Mouse (Mus musculus) E14TG2a.4 (cell line): ENCODE data around the gene Col9a1.

Source experiments
- H3K27me3 ChIP-seq: 2 replicates; pipeline ENCODE4 v1.6.1; 2014; ENCODE audit warnings: low read length, control low read depth; ENCODE audit not compliant: insufficient read depth
- H3K36me3 ChIP-seq: 2 replicates; pipeline ENCODE4 v1.6.1; 2014; ENCODE audit warnings: low read length, control low read depth; ENCODE audit not compliant: insufficient read depth
- H3K4me1 ChIP-seq: replicated peaks from 2 replicates; pipeline ENCODE4 v1.6.1; 2014; ENCODE audit warnings: low read depth, low read length, control low read depth
- H3K4me3 ChIP-seq: replicated peaks from 2 replicates; pipeline ENCODE4 v1.5.1; 2014; ENCODE audit warnings: mild to moderate bottlenecking, low read length
- H3K9me3 ChIP-seq: 2 replicates; pipeline ENCODE4 v1.6.1; 2014; ENCODE audit warnings: low read length, control low read depth
- CTCF ChIP-seq: conservative IDR thresholded peaks from 2 replicates; pipeline ENCODE4 v1.5.1; 2014; ENCODE audit warnings: low read length
- NANOG ChIP-seq: IDR thresholded peaks from 2 replicates; pipeline ENCODE4 v1.6.1; 2014; ENCODE audit warnings: borderline replicate concordance, low read length, mixed read lengths
- POU5F1 ChIP-seq: IDR thresholded peaks from 2 replicates; pipeline ENCODE4 v1.6.1; 2014; ENCODE audit warnings: low read length, borderline replicate concordance

The Col9a1 gene

GRCm38 (mm10) chr1:24177224-24177851, at the start of gene Col9a1:
Gene Col9a1 (plus strand): TSS chr1:24177610.
- H3K27me3 ChIP-seq, result no peaks in the 10 kb centered on the region; the same call in 1 of the 2 replicates
- H3K36me3 ChIP-seq, result no peaks in the 10 kb centered on the region
- no peaks in the 10 kb centered on the region for H3K4me1 ChIP-seq
- TF ChIP-seq NANOG (no peak), CTCF (no peak), POU5F1 (no peak)
- no peaks in the 10 kb centered on the region for H3K9me3 ChIP-seq
- H3K4me3 ChIP-seq, result no peak within 1 kb of the TSS

GRCm38 (mm10) chr1:24127866-24128265, 49.5 kb upstream of the Col9a1 start:
- Histone ChIP-seq H3K4me1 (no peaks in the 10 kb centered on the region), H3K36me3 (no peaks in the 10 kb centered on the region), H3K4me3 (no peak overlapping the region), H3K27me3 (peaks cover 4% of the 10 kb centered on the region; the same call in 1 of the 2 replicates), H3K9me3 (no peaks in the 10 kb centered on the region)
- TF ChIP-seq CTCF, result no peak
- TF ChIP-seq NANOG, result no peak

GRCm38 (mm10) chr1:24133853-24134252, 43.6 kb upstream of the Col9a1 start:
- TF ChIP-seq NANOG (no peak), POU5F1 (no peak), CTCF (no peak)
- peaks cover 11% of the 10 kb centered on the region for H3K27me3 ChIP-seq
- H3K9me3 ChIP-seq, result no peaks in the 10 kb centered on the region
- peaks cover 5% of the 10 kb centered on the region; the same call in 1 of the 2 replicates for H3K4me1 ChIP-seq
- H3K36me3 ChIP-seq, result no peaks in the 10 kb centered on the region
- H3K4me3 ChIP-seq, result no peak overlapping the region

- Histone ChIP-seq H3K4me1 (peaks cover 5% of the 10 kb centered on the region; the same call in 1 of the 2 replicates), H3K36me3 (no peaks in the 10 kb centered on the region), H3K4me3 (no peak overlapping the region)
These were observed 42.6 kb upstream of the Col9a1 start for GRCm38 (mm10) chr1:24134792-24135191.

GRCm38 (mm10) chr1:24137133-24137532, 40.3 kb upstream of the Col9a1 start:
- TF ChIP-seq CTCF, result peak; percentile 98
- TF ChIP-seq NANOG, result no peak
- TF ChIP-seq POU5F1, result no peak
- H3K4me3 ChIP-seq, result no peak overlapping the region

More at GRCm38 (mm10) chr1:24134792-24135191, 42.6 kb upstream of the Col9a1 start:
- Histone ChIP-seq H3K27me3 (peaks cover 11% of the 10 kb centered on the region), H3K9me3 (no peaks in the 10 kb centered on the region)
- TF ChIP-seq POU5F1 (no peak), NANOG (no peak), CTCF (peak; percentile 70)

GRCm38 (mm10) chr1:24140555-24140954, 36.9 kb upstream of the Col9a1 start:
- Histone ChIP-seq H3K36me3 (no peaks in the 10 kb centered on the region), H3K4me1 (no peaks in the 10 kb centered on the region), H3K4me3 (no peak overlapping the region), H3K27me3 (no peaks in the 10 kb centered on the region), H3K9me3 (no peaks in the 10 kb centered on the region)
- TF ChIP-seq CTCF, result no peak
- TF ChIP-seq POU5F1, result no peak
- TF ChIP-seq NANOG, result no peak

More at GRCm38 (mm10) chr1:24137133-24137532, 40.3 kb upstream of the Col9a1 start:
- no peaks in the 10 kb centered on the region for H3K36me3 ChIP-seq
- H3K9me3 ChIP-seq, result no peaks in the 10 kb centered on the region
- peaks cover 11% of the 10 kb centered on the region for H3K27me3 ChIP-seq
- peaks cover 5% of the 10 kb centered on the region; the same call in 1 of the 2 replicates for H3K4me1 ChIP-seq

GRCm38 (mm10) chr1:24143504-24143903, 33.9 kb upstream of the Col9a1 start:
- H3K9me3 ChIP-seq, result no peaks in the 10 kb centered on the region
- H3K4me1 ChIP-seq, result no peaks in the 10 kb centered on the region
- H3K4me3 ChIP-seq, result no peak overlapping the region
- TF ChIP-seq POU5F1 (no peak), CTCF (no peak), NANOG (no peak)
- H3K27me3 ChIP-seq, result no peaks in the 10 kb centered on the region
- H3K36me3 ChIP-seq, result no peaks in the 10 kb centered on the region

- Histone ChIP-seq H3K4me1 (no peaks in the 10 kb centered on the region), H3K4me3 (no peak overlapping the region), H3K36me3 (no peaks in the 10 kb centered on the region), H3K9me3 (no peaks in the 10 kb centered on the region), H3K27me3 (no peaks in the 10 kb centered on the region)
- TF ChIP-seq CTCF, result no peak
- no peak for TF ChIP-seq POU5F1
- no peak for TF ChIP-seq NANOG
These were observed 19.7 kb upstream of the Col9a1 start for GRCm38 (mm10) chr1:24157751-24158150.

- no peaks in the 10 kb centered on the region for H3K9me3 ChIP-seq
- no peak for TF ChIP-seq CTCF
- no peak for TF ChIP-seq NANOG
- TF ChIP-seq POU5F1, result no peak
- no peak overlapping the region for H3K4me3 ChIP-seq
- H3K27me3 ChIP-seq, result no peaks in the 10 kb centered on the region
- H3K36me3 ChIP-seq, result no peaks in the 10 kb centered on the region
- peaks cover 3% of the 10 kb centered on the region; the same call in 1 of the 2 replicates for H3K4me1 ChIP-seq
These were observed 8.0 kb upstream of the Col9a1 start for GRCm38 (mm10) chr1:24169410-24169809.
